Mouse (Mus musculus): Measurements from ENCODE around the gene Cers1.

DNA sequence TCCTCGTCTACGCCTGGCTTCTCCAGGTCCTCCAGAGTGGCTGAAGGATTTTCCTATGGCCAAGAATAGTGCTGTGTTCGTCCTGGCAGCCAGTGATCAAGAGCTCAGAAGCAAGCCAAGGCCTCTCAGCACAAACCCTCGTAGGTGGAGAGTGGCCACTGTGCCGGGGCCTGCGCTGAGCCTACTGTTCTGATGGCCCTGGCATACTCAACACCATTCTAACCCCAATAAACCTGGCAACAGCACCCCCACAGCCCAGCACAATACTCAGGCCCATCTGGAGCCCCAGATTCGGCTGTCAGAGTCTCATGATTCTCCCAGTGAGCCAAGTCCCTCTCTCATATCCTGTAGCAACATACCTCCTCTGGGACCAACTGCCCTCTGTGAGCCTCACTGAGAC is 25.1 kb downstream of the Cers1 start:
- TF ChIP-seq CTCF (IDR thresholded peaks at IDR 0.05; ENCODE audit: low read depth, low read length): no peak
- TF ChIP-seq POLR2AphosphoS5 (IDR thresholded peaks at IDR 0.05; ENCODE audit: insufficient replicate concordance, low read depth, low read length): no peak
- no peak for TF ChIP-seq TAL1 (conservative IDR thresholded peaks at IDR 0.05; ENCODE audit: low read depth, low read length)
- TF ChIP-seq GATA1 (IDR thresholded peaks at IDR 0.05; ENCODE audit: borderline replicate concordance, low read length): no peak
- TF ChIP-seq GATA2 (IDR thresholded peaks at IDR 0.05; ENCODE audit: borderline replicate concordance, low read depth, low read length): no peak

Measured in G1E (cell line).